Comparison of ENCODE assay signal across 8 mouse cellular contexts in genomic region chr14:76153003-76153675, GRCm38 (mm10). TPM values are rescaled to one million over a fixed set of nuclear protein-coding genes. Genes with fewer than 3 reads are reported as not detected.
DNase-seq lines count a peak whose midpoint lies in the region; ATAC-seq and TF ChIP-seq lines count a peak whose summit lies in the region.

No protein-coding gene starts in this region.

- no peak for TF ChIP-seq CTCF in MEL (IDR thresholded peaks at IDR 0.05 in 2 of 3, conservative IDR thresholded peaks at IDR 0.05 in 1 of 3; ENCODE audit: control insufficient read depth in 1 of 3, insufficient read depth in 1 of 3, low read depth in 2 of 3, low read length in 3 of 3, poor library complexity in 1 of 3, severe bottlenecking in 1 of 3)
- no peak for TF ChIP-seq CTCF in liver, postnatal 0 days (IDR thresholded peaks at IDR 0.05; ENCODE audit: low read depth)

- no peak for ATAC-seq in liver, postnatal 0 days
- no peak for ATAC-seq in stomach, embryonic 15.5 days (ENCODE audit: insufficient read depth, low FRiP score, low read depth)

- no peaks in the 10 kb centered on the region; the same call in 1 of the 2 replicates for H3K79me2 ChIP-seq in MEL (ENCODE audit: control insufficient read depth, insufficient read depth, low read length, poor library complexity)

- H3K4me3 ChIP-seq in MEL (ENCODE audit: control insufficient read depth in 1 of 2, insufficient read depth in 1 of 2, low read depth in 2 of 2, low read length in 2 of 2): peak overlapping the region; percentile 62 to 63
- peak overlapping the region; percentile 84 for H3K4me3 ChIP-seq in hindbrain, embryonic 10.5 days
- H3K4me3 ChIP-seq in liver, postnatal 0 days (ENCODE audit: low read depth, low read length): peak overlapping the region; percentile 66
- H3K4me3 ChIP-seq in stomach, embryonic 15.5 days (replicated peaks): peak overlapping the region; percentile 73

- H3K9ac ChIP-seq in MEL (ENCODE audit: control insufficient read depth, low read depth, low read length, poor library complexity, severe bottlenecking): peak overlapping the region; percentile 56
- peak overlapping the region; percentile 80 for H3K9ac ChIP-seq in liver, postnatal 0 days (replicated peaks)
- no peak overlapping the region for H3K9ac ChIP-seq in stomach, embryonic 15.5 days

- 1% methylated on average over 24 of the region's 24 CpGs for WGBS in hindbrain, embryonic 10.5 days
- 7% methylated on average over 24 of the region's 24 CpGs for WGBS in liver, postnatal 0 days (ENCODE audit: insufficient replicate concordance)
- 7% methylated on average over 24 of the region's 24 CpGs for WGBS in stomach, embryonic 15.5 days

- TF ChIP-seq POLR2A in MEL (IDR thresholded peaks at IDR 0.05; ENCODE audit: control insufficient read depth in 1 of 2, insufficient read depth in 1 of 2, low read depth in 1 of 2, low read length in 2 of 2, poor library complexity in 1 of 2): no peak; a peak in 1 of 4 replicates

- DNase-seq in layer of hippocampus, postnatal 10 days (ENCODE audit: low spot score in 2 of 2): peak; percentile 22 to 29
- no peak for DNase-seq in layer of hippocampus, adult 8-10 months (ENCODE audit: low spot score in 2 of 2)
- DNase-seq in MEL (ENCODE audit: low read depth, low spot score): peak; percentile 76
- DNase-seq in embryo, embryonic 9.5 days (ENCODE audit: extremely low spot score): peak; percentile 68
- DNase-seq in hindbrain, embryonic 10.5 days (ENCODE audit: low spot score): peak; percentile 58
- peak; percentile 40 for DNase-seq in liver, postnatal 0 days
- DNase-seq in adrenal gland, postnatal 10 days: no peak

- H3K36me3 ChIP-seq in MEL (ENCODE audit: control insufficient read depth in 1 of 2, insufficient read depth in 2 of 2, low read length in 2 of 2): peaks cover 0 to 11% of the 10 kb centered on the region in 2 experiments; a peak in 2 of 4 replicates
- no peaks in the 10 kb centered on the region for H3K36me3 ChIP-seq in hindbrain, embryonic 10.5 days
- no peaks in the 10 kb centered on the region for H3K36me3 ChIP-seq in liver, postnatal 0 days (replicated peaks; ENCODE audit: insufficient read depth, low read length)
- H3K36me3 ChIP-seq in stomach, embryonic 15.5 days: no peaks in the 10 kb centered on the region

- H3K27me3 ChIP-seq in MEL (ENCODE audit: control insufficient read depth in 1 of 2, insufficient read depth in 2 of 2, low read length in 2 of 2): no peaks in the 10 kb centered on the region
- no peaks in the 10 kb centered on the region for H3K27me3 ChIP-seq in hindbrain, embryonic 10.5 days (ENCODE audit: insufficient read depth, poor library complexity, severe bottlenecking)
- no peaks in the 10 kb centered on the region for H3K27me3 ChIP-seq in liver, postnatal 0 days (ENCODE audit: insufficient read depth, low read length)
- no peaks in the 10 kb centered on the region for H3K27me3 ChIP-seq in stomach, embryonic 15.5 days (replicated peaks)

- H3K4me2 ChIP-seq in liver, postnatal 0 days (ENCODE audit: low read depth, low read length): peak overlapping the region; percentile 82
- H3K4me2 ChIP-seq in stomach, embryonic 15.5 days: peak overlapping the region; percentile 63

- peaks cover 7 to 29% of the 10 kb centered on the region in 2 experiments for H3K4me1 ChIP-seq in MEL (ENCODE audit: control insufficient read depth in 1 of 2, insufficient read depth in 2 of 2, low read length in 2 of 2)
- peaks cover 34% of the 10 kb centered on the region for H3K4me1 ChIP-seq in hindbrain, embryonic 10.5 days (replicated peaks)
- peaks cover 27% of the 10 kb centered on the region for H3K4me1 ChIP-seq in liver, postnatal 0 days (ENCODE audit: insufficient read depth)
- H3K4me1 ChIP-seq in stomach, embryonic 15.5 days: peaks cover 14% of the 10 kb centered on the region

- no peaks in the 10 kb centered on the region for H3K9me3 ChIP-seq in MEL (replicated peaks; ENCODE audit: insufficient read depth, low read length)
- H3K9me3 ChIP-seq in hindbrain, embryonic 10.5 days: no peaks in the 10 kb centered on the region
- no peaks in the 10 kb centered on the region for H3K9me3 ChIP-seq in liver, postnatal 0 days (ENCODE audit: low read length)
- no peaks in the 10 kb centered on the region for H3K9me3 ChIP-seq in stomach, embryonic 15.5 days

- peak overlapping the region; percentile 70 for H3K27ac ChIP-seq in MEL (ENCODE audit: control insufficient read depth, low read depth, low read length)
- peak overlapping the region; percentile 99 for H3K27ac ChIP-seq in hindbrain, embryonic 10.5 days
- peak overlapping the region; percentile 7 for H3K27ac ChIP-seq in liver, postnatal 0 days (ENCODE audit: low read depth)
- H3K27ac ChIP-seq in stomach, embryonic 15.5 days: peak overlapping the region; percentile 100

- no peak for TF ChIP-seq RAD21 in MEL (IDR thresholded peaks at IDR 0.05; ENCODE audit: low read depth, low read length)

- TF ChIP-seq EP300 in MEL (IDR thresholded peaks at IDR 0.05; ENCODE audit: low read depth in 1 of 2, low read length in 2 of 2): no peak
- TF ChIP-seq EP300 in liver, postnatal 0 days (IDR thresholded peaks at IDR 0.05; ENCODE audit: low read depth): no peak

TF ChIP-seq in MEL, 35 proteins besides CTCF, POLR2A, EP300 and RAD21:
- TF ChIP-seq NELFE (IDR thresholded peaks at IDR 0.05; ENCODE audit: low read depth, low read length) (no peak), RCOR1 (IDR thresholded peaks at IDR 0.05; ENCODE audit: low read depth, low read length) (no peak), POLR2AphosphoS5 (IDR thresholded peaks at IDR 0.05; ENCODE audit: borderline replicate concordance, low read depth, low read length) (no peak), CHD1 (IDR thresholded peaks at IDR 0.05; ENCODE audit: low read depth, low read length) (0 out of 2 replicates have a peak, but pooled peaks have one; percentile 82), JUND (IDR thresholded peaks at IDR 0.05; ENCODE audit: low read depth, low read length) (no peak), MXI1 (IDR thresholded peaks at IDR 0.05; ENCODE audit: low read depth, low read length) (peak; percentile 34), TCF12 (IDR thresholded peaks at IDR 0.05; ENCODE audit: low read depth, low read length) (no peak; the same call in 1 of the 2 replicates), BHLHE40 (IDR thresholded peaks at IDR 0.05; ENCODE audit: borderline replicate concordance, low read depth, low read length) (no peak)
TF ChIP-seq in MEL: peak in this region for 2.

RNA-seq across cellular contexts. Expression of gene Nufip1, which starts 42.4 kb away (rescaled TPM):
- 1 to 10 TPM; 8.4 to 8.6 TPM for total RNA-seq in layer of hippocampus, postnatal 10 days (2021)
- 1 to 10 TPM; 8.3 to 9.4 (median 8.8) TPM for total RNA-seq in layer of hippocampus, adult 8-10 months (2022)
- 15.4 and 20.6 TPM in 2 replicates for total RNA-seq in MEL (2012; rRNA removed)
- polyA plus RNA-seq in MEL (2012; ENCODE audit: insufficient read depth in 1 of 2, insufficient read length in 2 of 2, low read depth in 1 of 2, low replicate concordance in 2 of 2, missing spikeins in 1 of 2): 10 to 100 TPM; 21.6 to 36.5 TPM
- 17.5 and 19.4 TPM in 2 replicates for polyA plus RNA-seq in hindbrain, embryonic 10.5 days (2016; fragmentation: Nextera tagmentation; extraction: Ambion mirVana)
- 4.7 and 5.1 TPM in 2 replicates for polyA plus RNA-seq in liver, postnatal 0 days (2015; fragmentation: Nextera tagmentation; extraction: Ambion mirVana)
- 13.9 and 14.7 TPM in 2 replicates for polyA plus RNA-seq in stomach, embryonic 15.5 days (2015; fragmentation: Nextera tagmentation; extraction: Ambion mirVana)
- 1 to 10 TPM; 7.2 to 7.6 TPM for total RNA-seq in adrenal gland, postnatal 10 days (2021)

RNA-seq across cellular contexts. Expression of gene Gpalpp1, which starts 42.6 kb away (rescaled TPM):
- 10 to 100 TPM; 19.3 to 21.1 TPM for total RNA-seq in layer of hippocampus, postnatal 10 days (2021)
- 10 to 100 TPM; 23.9 to 26.0 (median 24.8) TPM for total RNA-seq in layer of hippocampus, adult 8-10 months (2022)
- 16.3 and 18.9 TPM in 2 replicates for total RNA-seq in MEL (2012; rRNA removed)
- polyA plus RNA-seq in MEL (2012; ENCODE audit: insufficient read depth in 1 of 2, insufficient read length in 2 of 2, low read depth in 1 of 2, low replicate concordance in 2 of 2, missing spikeins in 1 of 2): 10 to 100 TPM in 1 of 2 experiments, not detected in 1; 18.3 TPM
- polyA plus RNA-seq in hindbrain, embryonic 10.5 days (2016; fragmentation: Nextera tagmentation; extraction: Ambion mirVana): 13.1 and 16.4 TPM in 2 replicates
- 2.6 and 3.2 TPM in 2 replicates for polyA plus RNA-seq in liver, postnatal 0 days (2015; fragmentation: Nextera tagmentation; extraction: Ambion mirVana)
- 10.0 and 11.2 TPM in 2 replicates for polyA plus RNA-seq in stomach, embryonic 15.5 days (2015; fragmentation: Nextera tagmentation; extraction: Ambion mirVana)
- 10 to 100 TPM; 16.3 to 16.7 TPM for total RNA-seq in adrenal gland, postnatal 10 days (2021)

Comparison
In these comparisons a context has a peak if more than half of its experiments do, and no peak if none do; other contexts are left out.
1. DNase-seq: peak in layer of hippocampus, postnatal 10 days (2 of 2), MEL (single experiment), embryo, embryonic 9.5 days (single experiment), hindbrain, embryonic 10.5 days (single experiment) and liver, postnatal 0 days (single experiment); none in layer of hippocampus, adult 8-10 months (0 of 2) and adrenal gland, postnatal 10 days (single experiment).
2. H3K27ac ChIP-seq: peak in every context shown above with its lines; median percentile 100 in stomach, embryonic 15.5 days; 99 in hindbrain, embryonic 10.5 days; 70 in MEL; 7 in liver, postnatal 0 days.
3. Peak in every context shown above with its lines, with median percentiles within 50 percentile points of each other: H3K4me3 ChIP-seq.